Mouse (Mus musculus): Measurements from ENCODE around the gene Ccser1.

Ccser1 gene

GRCm38 (mm10) chr6:61179949-61180755 lies at the start of gene Ccser1:
Ccser1 (plus strand) TSS chr6:61180324.
- peak; percentile 18 for DNase-seq (ENCODE audit: low spot score)

GRCm38 (mm10) chr6:61136436-61136835 lies 43.7 kb upstream of the Ccser1 start:
- DNase-seq (ENCODE audit: low spot score): no peak

GRCm38 (mm10) chr6:61143031-61143430 lies 37.1 kb upstream of the Ccser1 start:
- no peak for DNase-seq (ENCODE audit: low spot score)

GRCm38 (mm10) chr6:61152924-61153323 lies 27.2 kb upstream of the Ccser1 start:
- no peak for DNase-seq (ENCODE audit: low spot score)

GRCm38 (mm10) chr6:61154654-61155053 lies 25.5 kb upstream of the Ccser1 start:
- no peak for DNase-seq (ENCODE audit: low spot score)

- DNase-seq (ENCODE audit: low spot score): no peak
Observed at GRCm38 (mm10) chr6:61155059-61155629, 25.0 kb upstream of the Ccser1 start.

- DNase-seq (ENCODE audit: low spot score): no peak
Observed at GRCm38 (mm10) chr6:61155718-61156117, 24.4 kb upstream of the Ccser1 start.

- DNase-seq (ENCODE audit: low spot score): no peak
Observed at GRCm38 (mm10) chr6:61162117-61162516, 18.0 kb upstream of the Ccser1 start.

GRCm38 (mm10) chr6:61166891-61167290 lies 13.2 kb upstream of the Ccser1 start:
- no peak for DNase-seq (ENCODE audit: low spot score)

- DNase-seq (ENCODE audit: low spot score): no peak
Observed at GRCm38 (mm10) chr6:61176126-61176525, 4.0 kb upstream of the Ccser1 start.

GRCm38 (mm10) chr6:61177476-61177875 lies 2.6 kb upstream of the Ccser1 start:
- no peak for DNase-seq (ENCODE audit: low spot score)

GRCm38 (mm10) chr6:61179641-61179948 lies 529 bp upstream of the Ccser1 start:
- DNase-seq (ENCODE audit: low spot score): no peak

GRCm38 (mm10) chr6:61180756-61181191 lies 650 bp downstream of the Ccser1 start:
- no peak for DNase-seq (ENCODE audit: low spot score)

GRCm38 (mm10) chr6:61189029-61189428 lies 8.9 kb downstream of the Ccser1 start:
- no peak for DNase-seq (ENCODE audit: low spot score)

GRCm38 (mm10) chr6:61191597-61192386 lies 11.7 kb downstream of the Ccser1 start:
- no peak for DNase-seq (ENCODE audit: low spot score)

- no peak for DNase-seq (ENCODE audit: low spot score)
Observed at GRCm38 (mm10) chr6:61203344-61203743, 23.2 kb downstream of the Ccser1 start.

- DNase-seq (ENCODE audit: low spot score): no peak
Observed at GRCm38 (mm10) chr6:61206042-61206441, 25.9 kb downstream of the Ccser1 start.

- no peak for DNase-seq (ENCODE audit: low spot score)
Observed at GRCm38 (mm10) chr6:61206619-61207018, 26.5 kb downstream of the Ccser1 start.

- DNase-seq (ENCODE audit: low spot score): no peak
Observed at GRCm38 (mm10) chr6:61210061-61210737, 30.1 kb downstream of the Ccser1 start.

GRCm38 (mm10) chr6:61215705-61216104 lies 35.6 kb downstream of the Ccser1 start:
- no peak for DNase-seq (ENCODE audit: low spot score)

- DNase-seq (ENCODE audit: low spot score): no peak
Observed at GRCm38 (mm10) chr6:61216514-61216913, 36.4 kb downstream of the Ccser1 start.

GRCm38 (mm10) chr6:61217717-61218116 lies 37.6 kb downstream of the Ccser1 start:
- no peak for DNase-seq (ENCODE audit: low spot score)

Measured in ovary, adult 18-20 months (tissue).